Mouse (Mus musculus) heart, postnatal 10 days (tissue): ENCODE measurements around the gene Cyp4f17. TPM values are rescaled to one million over a fixed set of nuclear protein-coding genes. Genes with fewer than 3 reads are reported as not detected.
"Not testable (repeated sequence)": the region's sequence is repeated elsewhere in the genome, so short reads cannot be mapped to it uniquely, and the experiment has no call there.

Experiments used
- DNase-seq, 2 experiments: peaks; one replicate each; pipeline ENCODE4 v3.0.0; 2021
- intact Hi-C: fragments of 180-260 bp; cut with DNase I; formaldehyde crosslinking; loops from one replicate; pipeline ENCODE4 v1.15.1; 2025
- total RNA-seq, 2 experiments: library from RNA; stranded (reverse); gene quantifications; 2 replicates each; pipeline ENCODE4 v1.2.3; 2021

The Cyp4f17 gene
- 1 to 10 TPM; 6.4 to 6.8 TPM for total RNA-seq

DNA sequence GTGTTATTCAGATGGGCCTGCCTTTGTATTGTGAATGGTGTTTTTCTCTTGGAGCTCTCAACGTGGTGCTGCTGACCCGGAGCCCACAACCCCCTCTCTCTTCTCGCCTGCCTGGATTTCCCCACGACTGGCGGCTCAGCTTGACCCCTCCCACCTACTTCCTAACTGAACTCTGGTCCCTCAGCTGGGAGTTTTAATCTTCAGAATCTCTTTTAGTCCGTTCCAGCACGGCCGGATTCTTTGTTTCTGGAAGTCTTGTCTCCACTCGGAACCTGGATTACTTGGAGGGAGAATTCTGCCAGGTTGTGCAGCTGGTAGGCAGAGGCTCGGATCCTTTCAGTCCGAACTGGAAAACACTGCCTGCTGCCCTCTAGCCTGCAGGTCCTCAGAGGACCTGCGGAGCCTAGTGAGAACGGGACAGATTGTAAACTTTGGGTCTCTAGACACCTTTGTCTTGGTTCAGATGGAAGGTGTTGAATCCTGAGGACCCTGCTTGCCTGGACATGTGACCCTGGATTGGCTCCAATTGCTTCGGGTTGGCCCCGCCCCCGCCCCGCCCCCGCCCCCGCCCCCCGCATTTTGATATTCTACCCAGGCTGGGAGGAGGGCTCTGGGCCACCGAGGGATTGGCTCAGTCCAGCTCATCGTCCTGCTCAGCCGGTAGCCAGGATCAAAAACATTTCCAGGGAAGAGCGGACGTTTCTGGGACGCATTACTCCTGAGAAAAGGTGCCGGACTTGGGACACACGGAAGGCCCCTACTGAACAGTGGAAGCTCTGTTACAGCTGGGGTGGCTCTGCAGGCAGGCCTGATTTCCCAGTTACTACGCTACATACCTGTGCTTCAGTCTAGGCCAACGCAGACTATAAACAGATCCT is at the start of gene Cyp4f17:
TSS of gene Cyp4f17 (plus strand) at position 200 of the 878 bp plus-strand sequence.
- DNase-seq = peak; percentile 53 to 61
- intact Hi-C loops = no loop called here

GRCm38 (mm10) chr17:32468494-32468893 is 37.4 kb upstream of the Cyp4f17 start:
- no peak for DNase-seq
- intact Hi-C loops = no loop called here

DNA sequence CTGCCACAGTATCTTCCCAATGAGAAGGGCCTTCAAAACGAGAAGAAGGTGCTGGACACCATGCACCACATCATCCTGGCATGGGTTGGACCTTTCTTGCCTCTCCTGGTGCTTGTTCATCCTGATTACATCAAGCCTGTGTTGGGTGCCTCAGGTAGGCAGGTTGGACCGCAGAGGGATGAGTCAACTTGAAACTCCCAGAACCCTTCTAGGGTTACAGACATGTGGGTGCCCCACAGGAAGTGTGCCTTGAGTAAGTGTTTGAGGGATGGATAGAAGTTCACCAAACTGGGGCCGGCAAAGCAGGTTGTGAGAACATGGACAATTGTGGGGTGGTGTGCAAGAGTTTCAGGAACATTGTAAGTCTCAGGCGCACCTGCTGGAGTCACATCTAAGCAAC is 35.1 kb upstream of the Cyp4f17 start:
- DNase-seq = no peak
- intact Hi-C loops = no loop called here

- no peak for DNase-seq
Measured at GRCm38 (mm10) chr17:32472176-32472575, 33.7 kb upstream of the Cyp4f17 start.

DNA sequence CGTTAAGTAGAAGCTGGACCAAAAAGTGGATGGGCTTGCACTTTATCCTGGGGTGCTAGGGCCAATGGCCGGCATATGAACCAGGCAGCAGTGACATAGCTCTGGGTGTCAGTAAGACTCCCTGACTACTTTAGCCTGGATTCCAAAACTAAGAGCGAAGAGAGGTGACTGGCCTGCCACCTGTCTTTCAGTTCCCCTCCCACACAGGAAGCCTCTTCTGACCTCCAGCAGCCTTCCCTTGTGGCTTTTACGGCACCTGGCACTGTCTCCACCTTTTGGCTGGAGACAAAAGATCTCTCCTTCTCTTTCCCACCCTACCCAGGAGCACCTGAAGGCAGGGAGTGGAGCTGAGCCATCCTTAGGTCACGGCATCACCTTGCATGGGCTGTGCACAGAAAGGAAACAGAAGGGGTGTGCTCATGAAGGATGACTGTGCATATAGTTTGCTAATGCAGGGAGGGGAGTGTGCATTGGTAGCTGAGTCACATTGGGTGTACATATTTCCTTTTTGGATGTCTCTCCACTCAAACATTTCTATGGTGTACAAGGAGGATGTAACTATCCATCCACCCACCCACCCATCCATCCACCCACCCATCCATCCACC is 30.8 kb upstream of the Cyp4f17 start:
- intact Hi-C loops = no loop called here

More at GRCm38 (mm10) chr17:32472176-32472575, 33.7 kb upstream of the Cyp4f17 start:
- intact Hi-C loops = no loop called here

DNA sequence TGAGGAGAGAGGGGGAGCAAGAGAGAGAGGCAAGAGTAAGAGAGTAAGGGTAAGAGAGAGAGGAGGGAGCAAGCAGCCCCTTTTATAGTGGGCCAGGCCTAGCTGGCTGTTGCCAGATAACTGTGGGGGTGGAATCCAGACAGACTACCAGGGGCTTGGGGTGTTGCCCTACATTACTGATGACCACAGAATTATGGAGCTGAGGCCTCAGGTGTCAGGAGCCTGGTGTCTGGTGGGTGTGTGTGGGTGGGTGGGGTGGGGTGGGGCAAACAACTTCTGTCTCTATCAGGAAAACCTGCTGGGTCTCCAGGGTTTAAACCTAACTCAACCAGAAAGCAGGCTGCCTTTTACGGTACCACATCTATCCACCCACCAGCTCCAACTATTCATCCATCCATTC is 28.6 kb upstream of the Cyp4f17 start:
- intact Hi-C loops = no loop called here
- no peak for DNase-seq

More for the DNA sequence above, 30.8 kb upstream of the Cyp4f17 start:
- no peak for DNase-seq

- DNase-seq = no peak
- intact Hi-C loops = no loop called here
Measured at GRCm38 (mm10) chr17:32478727-32479126, 27.1 kb upstream of the Cyp4f17 start.

DNA sequence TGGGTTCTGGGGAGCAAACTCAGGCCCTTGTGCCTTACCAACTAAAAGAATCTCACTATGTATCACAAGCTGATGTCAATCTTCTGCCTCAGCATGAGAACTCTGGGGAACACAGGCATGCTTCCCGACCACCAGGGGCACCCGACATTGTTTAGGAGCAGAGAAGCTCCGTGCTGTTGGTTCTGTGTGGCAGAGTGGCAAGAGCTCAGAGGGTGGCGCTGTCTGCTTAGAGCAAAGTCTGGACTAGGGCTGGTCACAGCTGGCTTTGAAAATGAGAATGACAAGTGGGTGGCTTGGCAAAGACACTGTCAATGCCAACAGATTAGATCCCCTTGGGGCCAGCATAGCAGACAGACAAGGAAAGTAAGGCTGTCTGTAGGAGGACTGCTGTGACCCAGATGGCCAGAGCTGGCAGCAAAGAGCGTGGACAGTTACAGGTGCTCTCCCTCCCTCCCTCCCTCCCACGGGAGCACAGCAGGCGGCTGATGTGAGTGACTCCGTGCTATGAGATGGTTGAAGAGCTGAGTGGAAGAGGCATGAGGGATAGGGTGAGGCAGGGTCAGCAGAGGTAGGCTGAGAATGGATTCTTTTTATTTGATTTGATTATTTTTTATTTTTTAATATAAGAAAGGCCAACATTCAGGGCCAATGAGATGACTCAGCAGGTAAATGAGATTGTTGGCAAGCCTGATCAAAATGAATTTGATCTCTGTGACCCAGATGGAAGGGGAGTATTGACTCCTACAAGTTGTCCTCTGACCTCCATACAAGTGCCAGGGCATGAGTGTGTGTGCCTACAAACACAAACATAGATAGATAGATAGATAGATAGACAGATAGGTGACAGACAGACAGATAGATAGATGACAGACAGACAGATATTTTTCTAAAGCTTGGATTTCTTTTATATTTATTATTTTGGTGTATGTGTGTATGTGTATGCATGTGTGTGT is 26.0 kb upstream of the Cyp4f17 start:
- DNase-seq = peak; percentile 18 to 41
- intact Hi-C loops = no loop called here

DNA sequence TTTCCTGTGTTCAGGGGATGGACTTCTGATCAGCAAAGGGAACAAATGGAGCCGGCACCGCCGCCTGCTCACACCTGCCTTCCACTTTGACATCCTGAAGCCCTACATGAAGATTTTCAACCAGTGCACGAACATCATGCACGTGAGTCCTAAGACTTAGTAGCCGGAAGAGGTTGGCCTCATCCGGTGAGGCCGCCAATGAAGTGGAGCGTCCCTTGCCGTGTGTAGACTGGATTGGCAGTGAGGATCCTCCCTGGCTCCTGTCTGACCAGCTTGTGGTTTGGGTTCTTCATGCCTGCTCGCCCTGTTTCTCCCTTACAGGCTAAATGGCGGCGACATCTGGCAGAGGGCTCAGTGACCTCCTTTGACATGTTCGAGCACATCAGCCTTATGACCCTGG is 24.1 kb upstream of the Cyp4f17 start:
- intact Hi-C loops = no loop called here
- DNase-seq = no peak

GRCm38 (mm10) chr17:32483200-32483599 is 22.6 kb upstream of the Cyp4f17 start:
- intact Hi-C loops = no loop called here
- DNase-seq = peak; percentile 88 to 89

DNA sequence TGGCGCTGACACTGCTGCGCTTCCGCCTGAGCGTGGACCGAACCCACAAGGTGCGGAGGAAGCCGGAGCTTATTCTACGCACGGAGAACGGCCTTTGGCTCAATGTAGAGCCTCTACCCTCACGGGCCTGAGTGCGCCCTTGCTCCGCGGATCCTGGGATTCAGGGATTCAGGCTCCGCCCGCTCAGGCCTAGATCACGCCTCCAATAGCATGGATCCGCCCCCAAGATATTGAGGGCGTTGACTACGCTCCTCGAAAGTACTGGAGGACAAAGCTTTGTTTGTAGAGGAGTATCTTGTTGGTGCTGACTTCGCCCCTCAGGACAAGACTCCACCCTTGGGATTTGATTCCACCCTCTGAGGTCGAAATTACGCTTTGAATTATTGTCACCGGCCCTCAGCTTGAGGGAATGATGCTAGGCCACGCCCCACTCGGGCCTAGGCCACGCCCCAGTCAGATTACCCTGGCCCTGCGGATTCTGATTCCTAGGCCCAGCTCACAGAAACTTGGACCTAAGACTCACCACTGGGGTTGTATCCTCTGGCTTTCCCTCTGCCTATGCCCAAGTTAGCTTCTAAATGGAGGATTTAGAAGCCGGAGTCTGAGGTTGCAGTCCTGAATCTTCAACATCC is 13.4 kb upstream of the Cyp4f17 start:
- intact Hi-C loops = loop anchor here (5.0 to 10.0 kb wide), 4 partner anchors 105 to 418 kb away; partner anchors contain the start of gene Wiz
- DNase-seq = peak; percentile 16 to 38

DNA sequence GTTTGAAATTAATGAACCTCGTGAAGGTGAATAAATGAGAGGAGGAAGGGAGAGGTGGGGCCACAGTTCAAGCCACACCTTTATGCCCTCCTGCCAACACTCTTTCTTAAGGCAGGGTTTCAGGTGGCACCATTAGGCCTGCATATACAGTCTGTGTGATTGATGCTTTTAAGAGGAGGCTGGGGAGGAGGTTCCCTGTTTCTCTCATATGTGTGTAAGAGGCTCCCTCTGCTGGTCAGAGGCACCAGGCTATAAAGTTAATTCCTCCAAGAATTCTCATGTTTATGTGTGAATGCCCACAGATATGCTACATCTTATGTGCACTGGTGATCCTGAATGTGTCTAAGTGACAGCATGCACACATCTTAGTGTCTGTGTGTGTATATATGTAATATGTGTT is 11.2 kb upstream of the Cyp4f17 start:
- peak; percentile 74 to 82 for DNase-seq
- intact Hi-C loops = loop anchor here (1.0 to 10.0 kb wide), 5 partner anchors 107 to 420 kb away; partner anchors contain the start of gene Wiz

DNA sequence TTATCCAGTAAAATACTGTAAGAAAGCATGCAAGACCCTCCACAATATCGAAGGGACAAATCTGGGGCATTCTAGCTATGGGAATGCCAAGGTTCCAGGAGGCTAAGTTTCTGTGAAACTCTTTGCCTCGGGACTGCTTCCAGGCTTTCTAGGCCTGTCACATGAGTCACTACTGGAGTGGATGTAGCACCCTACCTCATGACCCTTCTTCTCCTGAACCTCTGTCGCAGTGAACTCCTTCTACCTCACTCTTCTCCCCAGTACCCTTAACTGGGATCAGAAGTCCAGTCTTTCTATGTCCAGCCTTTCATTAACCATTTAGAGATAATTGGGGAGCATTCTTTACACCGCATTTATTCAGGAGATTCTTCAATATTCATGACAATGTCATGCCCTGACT is 5.3 kb upstream of the Cyp4f17 start:
- intact Hi-C loops = not testable (repeated sequence)

DNA sequence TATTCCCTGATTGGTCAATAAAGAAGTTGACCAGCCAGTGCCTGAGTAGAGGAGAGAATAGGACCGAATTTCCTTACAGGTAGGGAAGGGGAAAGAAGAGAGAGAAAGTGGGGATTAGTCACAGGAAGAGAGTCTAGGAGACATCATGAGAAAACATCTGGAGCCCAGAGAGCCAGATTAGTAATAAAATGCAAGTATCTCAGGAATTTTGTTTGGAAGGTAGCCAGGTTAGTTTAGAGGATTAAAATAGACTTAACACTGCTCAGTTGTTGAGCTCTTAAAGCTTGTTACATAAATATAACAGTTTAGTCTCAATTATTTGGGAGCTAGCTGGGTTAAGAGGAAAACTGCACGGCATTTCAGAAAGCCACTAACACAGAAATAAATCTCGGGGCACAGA is 4.8 kb upstream of the Cyp4f17 start:
- intact Hi-C loops = no loop called here
- DNase-seq = no peak

More for the DNA sequence above, 5.3 kb upstream of the Cyp4f17 start:
- not testable (repeated sequence) for DNase-seq

DNA sequence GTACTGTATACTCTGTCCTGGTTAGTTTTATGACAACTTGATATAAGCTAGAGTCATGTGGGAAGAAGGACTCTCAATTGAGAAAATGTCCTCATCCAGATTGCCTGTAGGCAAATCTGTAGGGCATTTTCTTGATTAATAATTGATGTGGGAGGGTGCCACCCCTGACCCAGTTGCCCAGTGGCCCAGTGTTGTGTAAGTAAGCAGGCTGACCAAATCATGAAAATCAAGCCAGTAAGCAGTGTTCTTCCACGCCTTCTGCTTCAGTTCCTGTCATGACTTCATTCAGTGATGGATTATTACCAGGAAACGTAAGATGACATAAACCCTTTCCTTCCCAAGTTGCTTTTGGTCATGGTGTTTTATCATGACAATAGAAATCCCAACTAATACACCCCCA is 2.7 kb upstream of the Cyp4f17 start:
- intact Hi-C loops = no loop called here
- no peak for DNase-seq

GRCm38 (mm10) chr17:32506729-32507245 is 937 bp downstream of the Cyp4f17 start:
- DNase-seq = peak in 1 of 2 experiments; percentile 36
- intact Hi-C loops = no loop called here

DNA sequence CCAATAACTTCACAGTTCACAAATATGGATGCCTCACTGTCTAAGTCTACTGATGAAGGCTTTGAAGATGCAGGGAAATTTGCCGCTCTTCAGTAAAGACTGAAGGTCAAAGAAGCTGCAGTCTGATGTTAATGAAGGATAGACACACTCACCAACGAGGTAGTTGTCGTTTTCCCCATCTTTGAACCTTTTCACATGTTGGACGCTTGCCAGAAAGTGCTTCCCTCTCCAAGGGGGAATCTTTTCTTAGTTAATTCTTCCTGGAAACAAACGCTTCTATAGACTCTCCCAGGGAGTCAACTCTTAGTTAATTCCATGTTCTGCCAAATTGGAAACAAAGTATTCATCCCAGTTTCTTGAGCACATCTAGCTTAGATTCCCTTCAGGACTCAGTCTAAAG is 10.3 kb downstream of the Cyp4f17 start:
- no peak for DNase-seq
- intact Hi-C loops = no loop called here

DNA sequence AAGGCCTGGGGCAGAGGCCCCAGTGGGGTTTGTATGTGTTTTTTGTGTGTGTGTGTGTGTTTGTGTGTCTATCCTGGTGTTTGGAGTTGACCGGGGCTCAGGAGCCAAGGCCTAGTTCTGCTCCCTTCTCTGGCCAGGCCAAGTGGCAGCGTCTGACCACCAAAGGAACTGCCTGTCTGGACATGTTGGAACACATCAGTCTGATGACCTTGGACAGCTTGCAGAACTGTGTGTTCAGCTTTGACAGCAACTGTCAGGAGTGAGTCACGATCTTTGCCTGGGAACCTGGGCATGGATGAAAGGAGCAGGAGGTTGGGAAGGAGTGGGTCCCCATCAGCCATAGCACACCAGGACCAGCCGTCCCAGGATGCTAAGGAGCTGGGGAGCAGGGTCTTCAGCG is 16.1 kb downstream of the Cyp4f17 start:
- intact Hi-C loops = no loop called here

GRCm38 (mm10) chr17:32522386-32522785 is 16.5 kb downstream of the Cyp4f17 start:
- intact Hi-C loops = no loop called here
- no peak for DNase-seq

More for the DNA sequence above, 16.1 kb downstream of the Cyp4f17 start:
- DNase-seq = no peak

GRCm38 (mm10) chr17:32522816-32523215 is 17.0 kb downstream of the Cyp4f17 start:
- DNase-seq = no peak
- intact Hi-C loops = no loop called here
